Mouse (Mus musculus) gastrocnemius, postnatal 14 days (tissue): ENCODE measurements around the gene Itgb3bp. TPM values are rescaled to one million over a fixed set of nuclear protein-coding genes. Genes with fewer than 3 reads are reported as not detected.

ENCODE experiments used
- DNase-seq: peaks from one replicate; pipeline ENCODE4 v3.0.0; 2021; ENCODE audit warnings: mixed read lengths
- intact Hi-C: fragments of 180-260 bp; cut with DNase I; formaldehyde crosslinking; loops from one replicate; pipeline ENCODE4 v1.15.1; 2025; ENCODE audit warnings: low total_unique reads
- long read RNA-seq, 2 experiments: library from polyadenylated mRNA; stranded (forward); transcript quantifications; one replicate each; pipeline ENCODE4 v2.0.0; 2021
- total RNA-seq, 2 experiments: library from RNA; stranded (reverse); gene quantifications; 2 replicates each; pipeline ENCODE4 v1.2.3; 2021

The Itgb3bp gene
- total RNA-seq: 1 to 10 TPM; 4.1 TPM
- long read RNA-seq, experiment 1, partial matches to known transcripts: 0 of 5 reads
- long read RNA-seq, experiment 1, other reads (novel, unspliced or antisense): 3 of 5 reads
- long read RNA-seq, experiment 2, partial matches to known transcripts: 0 of 4 reads
- long read RNA-seq, experiment 2, other reads (novel, unspliced or antisense): 3 of 4 reads

- peak; percentile 93 for DNase-seq
- intact Hi-C loops: no loop called here
Measured at GRCm38 (mm10) chr4:99929613-99930517, at the start of gene Itgb3bp. Gene Itgb3bp, minus strand, starts transcription at chr4:99929813.

- DNase-seq: peak; percentile 55
- intact Hi-C loops: no loop called here
Measured at GRCm38 (mm10) chr4:99979326-99979725, 49.7 kb upstream of the Itgb3bp start.

DNA sequence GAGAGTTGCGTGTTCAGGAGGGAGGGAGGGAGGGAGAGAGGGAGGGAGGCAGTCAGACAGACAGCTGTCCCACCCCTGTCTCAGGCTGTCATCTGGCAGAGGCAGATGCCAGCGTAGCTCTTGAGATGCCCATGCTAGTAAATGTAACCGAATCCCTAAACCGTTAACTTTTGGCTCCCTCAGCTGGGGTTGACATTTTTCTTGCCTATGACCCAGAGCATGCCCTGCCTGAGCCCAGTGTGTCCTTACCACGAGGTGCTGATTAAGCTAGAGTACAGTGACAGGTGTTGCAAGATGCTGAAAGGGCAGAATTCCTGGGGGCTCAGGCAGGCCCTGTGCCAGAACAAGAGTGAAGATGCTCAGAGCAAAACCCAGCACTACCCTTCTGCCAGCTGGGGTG, 44.8 kb upstream of the Itgb3bp start:
- intact Hi-C loops: no loop called here
- peak; percentile 70 for DNase-seq

DNA sequence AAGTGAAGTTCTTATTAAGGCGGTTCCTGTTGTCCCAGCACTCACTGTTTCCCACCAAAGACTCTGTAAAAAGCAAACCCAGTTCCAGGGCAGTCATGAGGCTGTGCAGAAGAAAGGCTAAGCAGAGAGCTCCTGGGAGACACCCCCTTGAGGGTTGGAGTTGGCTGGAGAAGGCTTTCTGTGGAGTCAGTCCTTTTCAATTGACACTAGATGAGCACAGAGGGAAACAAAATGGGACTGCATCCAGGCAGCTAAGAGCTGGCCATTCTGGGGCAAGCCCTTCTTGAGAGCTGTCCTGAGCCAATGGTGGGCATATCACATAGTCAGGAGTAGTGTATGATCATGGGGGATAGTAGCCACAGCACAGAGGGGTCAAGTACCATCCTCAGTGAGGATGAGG, 44.3 kb upstream of the Itgb3bp start:
- DNase-seq: peak; percentile 43
- intact Hi-C loops: no loop called here

GRCm38 (mm10) chr4:99972886-99973285, 43.3 kb upstream of the Itgb3bp start:
- intact Hi-C loops: no loop called here
- no peak for DNase-seq

DNA sequence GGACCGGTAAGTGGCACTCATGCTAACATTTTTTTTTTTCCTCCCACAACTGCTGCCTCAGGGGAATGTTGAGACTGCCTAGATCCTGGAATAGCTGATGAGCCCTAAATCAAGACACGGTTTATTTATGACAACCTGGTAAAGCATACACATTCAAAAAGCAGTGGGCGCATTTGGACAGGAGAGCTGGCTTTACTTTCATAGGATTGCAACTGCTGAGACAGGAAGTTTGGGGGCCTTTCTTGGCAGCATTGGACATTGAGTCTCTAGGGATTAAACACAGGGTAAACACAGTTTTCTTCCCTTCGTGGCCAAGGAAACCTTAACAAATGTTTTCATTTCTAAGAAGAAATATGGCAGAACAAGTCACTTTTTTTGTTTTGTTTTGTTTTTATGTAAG, 40.5 kb upstream of the Itgb3bp start:
- DNase-seq: no peak
- intact Hi-C loops: no loop called here

- peak; percentile 66 for DNase-seq
- intact Hi-C loops: no loop called here
Measured at GRCm38 (mm10) chr4:99969328-99969727, 39.7 kb upstream of the Itgb3bp start.

DNA sequence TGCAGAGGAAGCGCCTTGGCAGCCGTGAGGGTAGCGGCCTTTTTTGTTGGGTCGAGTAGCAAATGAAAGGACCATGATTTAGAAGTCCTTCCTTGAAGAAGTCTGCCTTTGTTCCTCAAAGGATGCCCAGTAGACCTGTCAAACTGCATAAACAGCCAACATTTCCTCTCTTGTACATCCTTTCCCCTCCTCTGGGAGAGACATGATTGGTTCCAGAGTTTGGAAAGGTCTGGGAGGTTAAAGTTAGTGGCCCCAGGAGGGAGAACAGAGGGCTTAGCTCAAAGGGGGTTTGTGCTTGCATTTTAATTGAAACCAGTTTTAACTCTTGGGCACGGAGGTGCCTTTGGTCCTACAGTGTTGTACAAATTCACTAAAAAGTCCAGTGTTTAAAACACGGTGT, 36.9 kb upstream of the Itgb3bp start:
- intact Hi-C loops: no loop called here

GRCm38 (mm10) chr4:99959308-99959707, 29.7 kb upstream of the Itgb3bp start:
- intact Hi-C loops: no loop called here
- no peak for DNase-seq

More for the DNA sequence above, 36.9 kb upstream of the Itgb3bp start:
- DNase-seq: no peak

- intact Hi-C loops: no loop called here
Measured at GRCm38 (mm10) chr4:99958084-99958815, 28.6 kb upstream of the Itgb3bp start.

GRCm38 (mm10) chr4:99957186-99957585, 27.6 kb upstream of the Itgb3bp start:
- DNase-seq: no peak
- intact Hi-C loops: no loop called here

More at GRCm38 (mm10) chr4:99958084-99958815, 28.6 kb upstream of the Itgb3bp start:
- DNase-seq: no peak

DNA sequence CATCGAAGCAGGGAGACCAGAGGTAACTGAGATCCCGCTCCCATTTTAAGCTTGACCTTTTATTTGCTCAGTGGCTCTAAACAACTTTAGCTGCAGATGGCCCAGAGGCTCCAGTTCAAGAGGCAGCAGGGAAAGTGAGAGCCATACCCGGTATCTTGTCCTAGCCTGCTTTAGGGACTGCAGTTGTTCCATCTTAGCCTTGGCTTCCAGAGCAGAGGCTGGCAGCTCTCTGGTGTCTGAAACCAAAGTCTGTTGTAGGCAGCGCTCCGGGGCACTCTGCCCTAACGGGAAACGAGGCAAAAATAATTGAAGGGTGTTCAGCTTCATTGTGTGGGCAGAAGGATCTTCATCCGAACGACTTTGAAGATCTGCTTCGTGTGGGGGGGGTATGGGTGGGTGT, 25.8 kb upstream of the Itgb3bp start:
- peak; percentile 64 for DNase-seq
- intact Hi-C loops: no loop called here

DNA sequence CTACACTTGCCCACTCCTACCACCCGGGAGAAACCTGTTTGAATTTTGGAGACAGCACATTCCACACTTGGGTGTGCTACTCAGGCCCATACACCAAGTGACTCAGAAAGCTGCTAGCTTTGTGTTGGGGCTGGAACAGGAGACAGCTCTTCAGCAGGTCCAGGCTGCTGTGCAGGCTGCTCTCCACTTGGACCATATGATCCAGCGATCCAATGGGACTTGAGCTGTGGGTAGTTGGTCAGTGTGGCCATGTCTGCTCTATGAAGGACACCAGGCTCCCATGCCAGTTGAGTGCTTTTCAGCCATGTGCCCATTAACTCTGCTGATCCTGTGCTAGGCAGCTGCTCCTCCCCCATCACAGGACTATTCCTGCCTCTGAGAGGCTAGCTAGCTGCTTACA, 24.3 kb upstream of the Itgb3bp start:
- no peak for DNase-seq
- intact Hi-C loops: no loop called here

GRCm38 (mm10) chr4:99947896-99948295, 18.3 kb upstream of the Itgb3bp start:
- no peak for DNase-seq
- intact Hi-C loops: loop anchor here (10.0 kb wide), 1 partner anchor 587 kb away; no protein-coding TSS in a partner anchor

DNA sequence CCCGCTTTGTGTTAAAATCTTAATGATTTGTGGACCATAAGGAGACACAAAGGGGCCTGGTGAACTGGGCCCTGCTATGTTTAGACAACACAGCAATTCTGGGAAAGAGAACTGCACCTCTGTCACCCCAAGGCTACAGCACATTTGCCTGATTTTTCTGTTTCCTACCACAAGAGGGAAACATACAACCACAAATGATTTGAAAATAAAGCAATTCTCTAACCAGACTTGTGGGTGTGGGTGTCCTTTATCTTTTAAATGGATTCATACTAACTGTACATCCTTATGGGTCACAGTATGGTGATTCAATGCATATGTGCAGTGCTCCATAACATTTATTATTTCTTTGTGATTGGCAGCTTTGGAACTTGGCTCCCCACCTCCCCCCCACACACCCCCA, 17.6 kb upstream of the Itgb3bp start:
- intact Hi-C loops: loop anchor here (10.0 kb wide), 1 partner anchor 588 kb away; no protein-coding TSS in a partner anchor
- no peak for DNase-seq

- DNase-seq: no peak
- intact Hi-C loops: loop anchor here (10.0 kb wide), 1 partner anchor 588 kb away; no protein-coding TSS in a partner anchor
Measured at GRCm38 (mm10) chr4:99946516-99946915, 16.9 kb upstream of the Itgb3bp start.

GRCm38 (mm10) chr4:99945011-99945410, 15.4 kb upstream of the Itgb3bp start:
- intact Hi-C loops: loop anchor here (10.0 kb wide), 1 partner anchor 590 kb away; no protein-coding TSS in a partner anchor
- DNase-seq: no peak

DNA sequence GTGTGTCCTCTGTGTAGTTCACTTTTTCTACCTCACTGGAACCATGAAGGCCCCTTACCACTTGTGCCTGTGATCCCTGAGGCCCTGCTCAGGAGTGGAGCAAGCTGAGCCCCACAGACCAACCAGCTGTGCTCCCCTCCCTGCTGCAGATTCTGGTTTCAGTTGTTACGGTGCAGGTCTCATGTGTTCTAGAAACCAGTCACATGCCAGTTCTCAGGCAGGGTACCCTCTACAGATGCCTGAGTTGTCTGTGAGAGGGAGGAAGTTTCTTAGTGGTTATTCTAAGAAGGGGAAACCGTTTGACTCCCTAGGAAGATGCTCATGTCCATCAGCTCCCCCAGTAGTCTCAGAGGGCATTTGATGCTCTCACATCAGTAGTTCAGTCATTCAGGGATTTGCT, 15.0 kb upstream of the Itgb3bp start:
- intact Hi-C loops: loop anchor here (10.0 kb wide), 1 partner anchor 590 kb away; no protein-coding TSS in a partner anchor
- no peak for DNase-seq

- intact Hi-C loops: loop anchor here (10.0 kb wide), 1 partner anchor 593 kb away; no protein-coding TSS in a partner anchor
- DNase-seq: peak; percentile 40
Measured at GRCm38 (mm10) chr4:99941655-99942414, 12.2 kb upstream of the Itgb3bp start.
